Mouse (Mus musculus): ENCODE measurements around the gene Stox1.
A peak's percentile ranks its signal among the peaks of the same experiment; 100 is the strongest.
"Not testable (repeated sequence)": the region's sequence is repeated elsewhere in the genome, so short reads cannot be mapped to it uniquely, and the experiment has no call there.

Gene Stox1

GRCm38 (mm10) chr10:62725771-62726687, at the start of gene Stox1:
TSS of gene Stox1 (minus strand) at chr10:62726128.
- peak; percentile 58 for DNase-seq (ENCODE audit: low spot score)

- DNase-seq (ENCODE audit: low spot score) = no peak
Measured at GRCm38 (mm10) chr10:62750781-62751180, 24.9 kb upstream of the Stox1 start.

GRCm38 (mm10) chr10:62739961-62740737, 14.2 kb upstream of the Stox1 start:
- no peak for DNase-seq (ENCODE audit: low spot score)

GRCm38 (mm10) chr10:62736965-62737688, 11.2 kb upstream of the Stox1 start:
- no peak for DNase-seq (ENCODE audit: low spot score)

GRCm38 (mm10) chr10:62730826-62731225, 4.9 kb upstream of the Stox1 start:
- DNase-seq (ENCODE audit: low spot score) = no peak

- no peak for DNase-seq (ENCODE audit: low spot score)
Measured at GRCm38 (mm10) chr10:62724936-62725335, 992 bp downstream of the Stox1 start.

- DNase-seq (ENCODE audit: low spot score) = no peak
Measured at GRCm38 (mm10) chr10:62722701-62723100, 3.2 kb downstream of the Stox1 start.

- DNase-seq (ENCODE audit: low spot score) = not testable (repeated sequence)
Measured at GRCm38 (mm10) chr10:62720574-62720973, 5.4 kb downstream of the Stox1 start.

- no peak for DNase-seq (ENCODE audit: low spot score)
Measured at GRCm38 (mm10) chr10:62713457-62713856, 12.5 kb downstream of the Stox1 start.

- no peak for DNase-seq (ENCODE audit: low spot score)
Measured at GRCm38 (mm10) chr10:62703579-62703978, 22.3 kb downstream of the Stox1 start.

- DNase-seq (ENCODE audit: low spot score) = no peak
Measured at GRCm38 (mm10) chr10:62702436-62702835, 23.5 kb downstream of the Stox1 start.

GRCm38 (mm10) chr10:62692771-62693170, 33.2 kb downstream of the Stox1 start:
- no peak for DNase-seq (ENCODE audit: low spot score)

GRCm38 (mm10) chr10:62692244-62692643, 33.7 kb downstream of the Stox1 start:
- no peak for DNase-seq (ENCODE audit: low spot score)

GRCm38 (mm10) chr10:62687032-62687674, 38.8 kb downstream of the Stox1 start:
- no peak for DNase-seq (ENCODE audit: low spot score)

- peak; percentile 13 for DNase-seq (ENCODE audit: low spot score)
Measured at GRCm38 (mm10) chr10:62683043-62683442, 42.9 kb downstream of the Stox1 start.

GRCm38 (mm10) chr10:62679833-62680232, 46.1 kb downstream of the Stox1 start:
- no peak for DNase-seq (ENCODE audit: low spot score)

- DNase-seq (ENCODE audit: low spot score) = no peak
Measured at GRCm38 (mm10) chr10:62677329-62677728, 48.6 kb downstream of the Stox1 start.

- DNase-seq (ENCODE audit: low spot score) = no peak
Measured at GRCm38 (mm10) chr10:62676196-62676595, 49.7 kb downstream of the Stox1 start.

GRCm38 (mm10) chr10:62672359-62672758, 53.6 kb downstream of the Stox1 start:
- DNase-seq (ENCODE audit: low spot score) = no peak

GRCm38 (mm10) chr10:62669245-62669644, 56.7 kb downstream of the Stox1 start:
- no peak for DNase-seq (ENCODE audit: low spot score)

GRCm38 (mm10) chr10:62668463-62668862, 57.5 kb downstream of the Stox1 start:
- DNase-seq (ENCODE audit: low spot score) = no peak

- no peak for DNase-seq (ENCODE audit: low spot score)
Measured at GRCm38 (mm10) chr10:62668043-62668442, 57.9 kb downstream of the Stox1 start.
